Mouse (Mus musculus) G1E (cell line): Measurements from ENCODE around the gene Zfpm1.

Experiments
- CTCF ChIP-seq: IDR thresholded peaks from 2 replicates; pipeline ENCODE4 v1.5.1; 2012; ENCODE audit warnings: low read depth, low read length, inconsistent platforms, mixed read lengths
- GATA1 ChIP-seq: IDR thresholded peaks from 2 replicates; pipeline ENCODE4 v1.6.1; 2012; ENCODE audit warnings: borderline replicate concordance, low read length, inconsistent platforms, mixed read lengths
- GATA2 ChIP-seq: IDR thresholded peaks from 2 replicates; pipeline ENCODE4 v1.6.1; 2012; ENCODE audit warnings: low read depth, low read length, inconsistent platforms, borderline replicate concordance
- TAL1 ChIP-seq: conservative IDR thresholded peaks from 2 replicates; pipeline ENCODE4 v1.6.1; 2012; ENCODE audit warnings: low read depth, low read length, inconsistent platforms, mixed read lengths

DNA sequence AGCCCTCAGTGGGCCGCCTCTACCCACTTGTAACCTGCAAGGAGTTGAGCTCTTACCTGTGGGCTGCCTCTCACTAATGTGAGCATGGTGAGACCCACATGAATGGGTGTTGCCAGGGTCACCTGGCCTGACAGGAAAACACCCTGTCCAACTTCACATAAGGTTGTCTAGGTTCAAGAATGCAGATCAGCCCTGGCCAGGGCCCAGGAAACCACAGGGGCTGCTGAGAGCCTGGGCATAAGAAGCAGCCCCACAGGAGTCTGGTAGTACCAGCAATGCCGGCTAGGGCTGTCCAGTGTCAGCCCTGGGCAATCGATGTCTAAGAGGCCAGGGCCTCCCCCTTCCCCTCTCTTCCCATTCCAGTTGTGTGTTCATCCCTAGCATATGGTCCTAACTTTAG is 6.4 kb downstream of the Zfpm1 start:
- no peak for TF ChIP-seq CTCF
- TF ChIP-seq GATA2, result no peak
- TF ChIP-seq GATA1, result no peak
- TF ChIP-seq TAL1, result no peak
